Mouse (Mus musculus): ENCODE data around the gene Gm10491.

- TF ChIP-seq CTCF (IDR thresholded peaks at IDR 0.05; ENCODE audit: control insufficient read depth, insufficient read depth, insufficient replicate concordance, low read depth, low read length) (no peak), POLR2A (IDR thresholded peaks at IDR 0.05; ENCODE audit: control insufficient read depth, low read depth, low read length) (no peak)
These were observed 12.2 kb upstream of the Gm10491 start, which contains the start of gene Pcsk1n for GRCm38 (mm10) chrX:7919601-7920383.

All from testis, adult 2 months (tissue).